Mouse (Mus musculus) stomach, postnatal 0 days (tissue): ENCODE measurements around the gene Hist1h2bh.

ENCODE experiments used
- CTCF ChIP-seq: IDR thresholded peaks from 2 replicates; pipeline ENCODE4 v1.5.1; 2016; ENCODE audit warnings: antibody characterized with exemption, low read depth, mild to moderate bottlenecking, moderate library complexity
- EP300 ChIP-seq: optimal IDR thresholded peaks from 2 replicates; pipeline ENCODE3; 2016; ENCODE audit warnings: antibody characterized with exemption

DNA sequence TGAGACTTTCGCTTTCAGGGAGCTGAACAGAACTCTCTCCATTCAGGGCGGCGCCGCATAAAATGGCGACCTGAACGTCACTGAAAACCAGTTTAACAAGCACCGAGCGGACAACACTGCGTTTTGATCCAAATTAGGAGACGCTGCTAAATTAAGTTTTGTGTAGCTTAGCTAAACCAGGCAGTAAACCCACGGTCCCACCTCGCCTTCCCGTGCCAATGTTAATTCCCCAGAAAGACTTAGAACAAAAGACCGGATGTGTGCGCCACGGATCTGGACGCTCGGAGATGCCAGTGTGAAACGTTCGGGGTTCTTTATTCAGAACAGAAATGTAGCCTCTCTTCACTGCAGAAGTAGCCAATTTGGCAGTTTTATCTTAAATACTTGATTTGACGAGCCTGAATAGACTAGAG is 41.8 kb upstream of the Hist1h2bh start:
- no peak for TF ChIP-seq EP300
- no peak for TF ChIP-seq CTCF
